ENCODE assay signal across 1 mouse cellular context in the genomic region with DNA sequence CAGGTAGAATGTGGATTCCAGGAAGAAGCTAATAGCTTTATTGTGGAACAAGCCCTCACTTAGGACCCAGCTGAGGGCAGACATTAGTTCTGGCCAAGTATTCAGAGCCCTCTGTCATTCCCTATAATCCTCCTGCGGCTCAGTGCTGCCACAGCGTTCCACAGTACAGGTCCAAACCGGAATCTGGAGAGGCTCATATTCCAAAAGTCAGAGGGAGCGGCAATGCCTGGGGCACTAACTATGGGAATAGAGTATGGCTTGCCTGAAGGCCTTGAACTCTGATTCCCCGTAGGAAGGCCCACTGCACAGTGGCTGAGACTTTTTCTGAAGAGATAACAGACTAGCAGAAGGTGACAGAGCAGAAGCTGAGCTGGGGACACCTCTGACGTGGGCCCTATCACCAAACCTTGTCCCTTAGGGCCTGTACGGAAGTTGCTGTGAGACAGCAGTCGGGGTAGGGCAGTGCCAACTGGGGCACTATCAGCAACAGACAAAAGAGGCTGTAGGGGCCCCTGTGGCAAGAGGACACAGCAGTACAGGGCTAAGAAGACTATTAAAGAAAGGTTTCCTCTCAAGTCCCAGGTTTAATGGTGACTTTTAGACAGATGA.
TF ChIP-seq lines count a peak whose summit lies in the region.

No protein-coding gene starts in this region.

TF ChIP-seq in MEL, 35 proteins besides CTCF, POLR2A, EP300 and RAD21 (continued from another document):
- TF ChIP-seq POLR2AphosphoS5 (IDR thresholded peaks at IDR 0.05; ENCODE audit: borderline replicate concordance, low read depth, low read length) (no peak), SIN3A (IDR thresholded peaks at IDR 0.05; ENCODE audit: low read length) (peak; percentile 81; the same call in 1 of the 2 replicates), RCOR1 (IDR thresholded peaks at IDR 0.05; ENCODE audit: low read depth, low read length) (peak; percentile 73), ZMIZ1 (IDR thresholded peaks at IDR 0.05; ENCODE audit: low read depth, low read length) (0 out of 2 replicates have a peak, but pooled peaks have one; percentile 49), USF2 (IDR thresholded peaks at IDR 0.05; ENCODE audit: borderline replicate concordance in 1 of 2, insufficient read depth in 1 of 2, low read depth in 1 of 2, low read length in 2 of 2) (no peak), TBP (IDR thresholded peaks at IDR 0.05; ENCODE audit: low read depth, low read length) (peak; percentile 89), GATA1 (IDR thresholded peaks at IDR 0.05; ENCODE audit: low read depth, low read length) (peak; percentile 78; the same call in 1 of the 2 replicates), ETS1 (IDR thresholded peaks at IDR 0.05; ENCODE audit: low read depth, low read length) (peak; percentile 83), HCFC1 (IDR thresholded peaks at IDR 0.05; ENCODE audit: low read depth, low read length) (peak; percentile 66; the same call in 1 of the 2 replicates), MXI1 (IDR thresholded peaks at IDR 0.05; ENCODE audit: low read depth, low read length) (peak; percentile 72), USF1 (IDR thresholded peaks at IDR 0.05; ENCODE audit: low read depth, low read length) (no peak), CHD2 (IDR thresholded peaks at IDR 0.05; ENCODE audit: low read length) (no peak), MAX (IDR thresholded peaks at IDR 0.05; ENCODE audit: low read length) (peak; percentile 61; the same call in 1 of the 2 replicates), ELF1 (IDR thresholded peaks at IDR 0.05; ENCODE audit: low read depth, low read length) (peak; percentile 83), TCF12 (IDR thresholded peaks at IDR 0.05; ENCODE audit: low read depth, low read length) (peak; percentile 70), NELFE (IDR thresholded peaks at IDR 0.05; ENCODE audit: low read depth, low read length) (0 out of 2 replicates have a peak, but pooled peaks have one; percentile 49)
TF ChIP-seq in MEL: peak in this region for 13.
